Mouse (Mus musculus): ENCODE data around the gene Ror1. TPM values are rescaled to one million over a fixed set of nuclear protein-coding genes. Genes with fewer than 3 reads are reported as not detected.

Gene Ror1
- 2.5 TPM for polyA plus RNA-seq (2014; fragmentation: Illumina TruSeq; extraction: RNeasy Lipid Tissue Mini Kit (QIAGEN cat#74804); ENCODE audit: low read depth, low replicate concordance)

DNA sequence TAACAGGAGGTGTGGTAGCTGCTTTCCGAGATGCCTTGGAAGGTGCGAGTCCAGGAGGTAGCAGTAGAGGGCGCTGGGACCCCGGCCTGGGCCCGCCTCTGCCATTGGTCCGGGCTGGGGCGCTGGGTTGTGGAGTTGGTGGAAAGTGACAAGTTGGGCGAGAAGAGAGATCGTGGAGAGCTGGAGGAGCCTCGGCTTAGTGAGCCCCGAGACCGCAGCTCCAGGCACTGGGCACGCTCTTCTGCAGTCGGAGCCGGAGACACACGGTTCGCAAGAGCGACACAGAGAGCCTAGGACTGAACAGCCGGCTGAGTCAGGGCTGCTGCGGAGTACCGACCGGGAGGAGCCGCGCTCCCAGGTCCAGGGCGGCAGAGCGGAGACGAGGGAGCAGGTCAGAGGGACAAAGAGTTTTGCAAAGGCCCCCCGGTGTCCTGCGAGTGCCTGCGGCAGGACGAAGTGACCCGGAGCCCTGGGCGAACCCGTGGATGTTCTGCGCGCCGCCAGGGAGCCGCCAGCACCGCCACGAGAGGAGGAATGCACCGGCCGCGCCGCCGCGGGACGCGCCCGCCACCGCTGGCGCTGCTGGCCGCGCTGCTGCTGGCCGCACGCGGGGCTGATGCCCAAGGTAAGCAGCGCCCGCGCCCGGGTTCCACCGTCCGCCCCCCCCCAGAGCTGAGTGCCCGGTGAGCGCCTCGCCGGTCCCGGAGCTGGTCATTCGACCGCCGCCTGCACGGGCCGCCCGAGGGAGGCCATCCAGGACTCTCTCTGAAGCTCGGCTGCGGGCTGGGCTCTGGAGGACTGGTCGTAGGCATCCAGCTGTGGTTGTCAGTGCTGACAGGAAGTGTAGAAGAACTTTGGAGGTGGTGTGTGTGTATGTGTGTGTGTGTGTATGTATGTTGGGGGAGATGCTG lies at the start of gene Ror1:
Gene Ror1 (plus strand): TSS at position 107 of the 911 bp plus-strand sequence.

GRCm38 (mm10) chr4:100478592-100479321 lies 383.2 kb downstream of the Ror1 start, which contains the start of gene Ube2u:
Gene Ube2u (plus strand): TSS chr4:100478849.

Other genes starting within 250 kb of the Ror1 start
- gene Pgm1, start 166.4 kb upstream of the Ror1 start, polyA plus RNA-seq (2014; fragmentation: Illumina TruSeq; extraction: RNeasy Lipid Tissue Mini Kit (QIAGEN cat#74804); ENCODE audit: low read depth, low replicate concordance) = 198 TPM
- gene Itgb3bp, start 166.0 kb upstream of the Ror1 start, polyA plus RNA-seq (2014; fragmentation: Illumina TruSeq; extraction: RNeasy Lipid Tissue Mini Kit (QIAGEN cat#74804); ENCODE audit: low read depth, low replicate concordance) = 9.9 TPM